Mouse (Mus musculus): ENCODE results near the gene Rrp9. TPM values are rescaled to one million over a fixed set of nuclear protein-coding genes. Genes with fewer than 3 reads are reported as not detected.
A peak's percentile ranks its signal among the peaks of the same experiment; 100 is the strongest.

Gene Rrp9
- polyA plus RNA-seq, 1 experiment: 28.0 TPM

GRCm38 (mm10) chr9:106454888-106455681, 20.7 kb upstream of the Rrp9 start:
- Histone ChIP-seq H3K27ac (ENCODE audit: insufficient read depth, low read length) (peak overlapping the region; percentile 62), H3K4me3 (ENCODE audit: insufficient read depth, low read length) (peak overlapping the region; percentile 80), H3K4me1 (ENCODE audit: control insufficient read depth, insufficient read depth, low read length) (peaks cover 18% of the 10 kb centered on the region)
- TF ChIP-seq POLR2A (IDR thresholded peaks at IDR 0.05; ENCODE audit: low read depth, low read length) (peak; percentile 53), CTCF (IDR thresholded peaks at IDR 0.05; ENCODE audit: borderline replicate concordance, insufficient read depth, low read length) (no peak)

GRCm38 (mm10) chr9:106456325-106457162, 19.2 kb upstream of the Rrp9 start:
- no peak overlapping the region for H3K27ac ChIP-seq (ENCODE audit: insufficient read depth, low read length)
- no peak for TF ChIP-seq POLR2A (IDR thresholded peaks at IDR 0.05; ENCODE audit: low read depth, low read length)
- TF ChIP-seq CTCF (IDR thresholded peaks at IDR 0.05; ENCODE audit: borderline replicate concordance, insufficient read depth, low read length): no peak
- H3K4me3 ChIP-seq (ENCODE audit: insufficient read depth, low read length): peak overlapping the region; percentile 80
- H3K4me1 ChIP-seq (ENCODE audit: control insufficient read depth, insufficient read depth, low read length): peaks cover 5% of the 10 kb centered on the region; the same call in 1 of the 2 replicates

- TF ChIP-seq CTCF (IDR thresholded peaks at IDR 0.05; ENCODE audit: borderline replicate concordance, insufficient read depth, low read length) (no peak), POLR2A (IDR thresholded peaks at IDR 0.05; ENCODE audit: low read depth, low read length) (no peak)
- no peak overlapping the region for H3K4me3 ChIP-seq (ENCODE audit: insufficient read depth, low read length)
These were observed 18.6 kb upstream of the Rrp9 start for GRCm38 (mm10) chr9:106457163-106457559.

GRCm38 (mm10) chr9:106457920-106458319, 17.8 kb upstream of the Rrp9 start:
- TF ChIP-seq POLR2A (IDR thresholded peaks at IDR 0.05; ENCODE audit: low read depth, low read length) (no peak), CTCF (IDR thresholded peaks at IDR 0.05; ENCODE audit: borderline replicate concordance, insufficient read depth, low read length) (no peak)
- H3K4me1 ChIP-seq (ENCODE audit: control insufficient read depth, insufficient read depth, low read length): peaks cover under 1% of the 10 kb centered on the region; the same call in 1 of the 2 replicates
- no peak overlapping the region for H3K27ac ChIP-seq (ENCODE audit: insufficient read depth, low read length)
- no peak overlapping the region for H3K4me3 ChIP-seq (ENCODE audit: insufficient read depth, low read length)

More at GRCm38 (mm10) chr9:106457163-106457559, 18.6 kb upstream of the Rrp9 start:
- Histone ChIP-seq H3K27ac (ENCODE audit: insufficient read depth, low read length) (no peak overlapping the region), H3K4me1 (ENCODE audit: control insufficient read depth, insufficient read depth, low read length) (peaks cover 5% of the 10 kb centered on the region; the same call in 1 of the 2 replicates)

- H3K27ac ChIP-seq (ENCODE audit: insufficient read depth, low read length): no peak overlapping the region
- H3K4me1 ChIP-seq (ENCODE audit: control insufficient read depth, insufficient read depth, low read length): no peaks in the 10 kb centered on the region
- H3K4me3 ChIP-seq (ENCODE audit: insufficient read depth, low read length): no peak overlapping the region
- TF ChIP-seq POLR2A (IDR thresholded peaks at IDR 0.05; ENCODE audit: low read depth, low read length) (no peak), CTCF (IDR thresholded peaks at IDR 0.05; ENCODE audit: borderline replicate concordance, insufficient read depth, low read length) (no peak)
These were observed 15.8 kb upstream of the Rrp9 start for GRCm38 (mm10) chr9:106459946-106460345.

GRCm38 (mm10) chr9:106460401-106461025, 15.2 kb upstream of the Rrp9 start:
- H3K4me1 ChIP-seq (ENCODE audit: control insufficient read depth, insufficient read depth, low read length): no peaks in the 10 kb centered on the region

GRCm38 (mm10) chr9:106461026-106461415, 14.7 kb upstream of the Rrp9 start:
- Histone ChIP-seq H3K4me1 (ENCODE audit: control insufficient read depth, insufficient read depth, low read length) (no peaks in the 10 kb centered on the region), H3K27ac (ENCODE audit: insufficient read depth, low read length) (no peak overlapping the region), H3K4me3 (ENCODE audit: insufficient read depth, low read length) (no peak overlapping the region)
- TF ChIP-seq CTCF (IDR thresholded peaks at IDR 0.05; ENCODE audit: borderline replicate concordance, insufficient read depth, low read length) (no peak), POLR2A (IDR thresholded peaks at IDR 0.05; ENCODE audit: low read depth, low read length) (no peak)

More at GRCm38 (mm10) chr9:106460401-106461025, 15.2 kb upstream of the Rrp9 start:
- TF ChIP-seq CTCF (IDR thresholded peaks at IDR 0.05; ENCODE audit: borderline replicate concordance, insufficient read depth, low read length) (no peak), POLR2A (IDR thresholded peaks at IDR 0.05; ENCODE audit: low read depth, low read length) (no peak)
- Histone ChIP-seq H3K27ac (ENCODE audit: insufficient read depth, low read length) (no peak overlapping the region), H3K4me3 (ENCODE audit: insufficient read depth, low read length) (no peak overlapping the region)

GRCm38 (mm10) chr9:106461641-106462429, 13.9 kb upstream of the Rrp9 start:
- no peaks in the 10 kb centered on the region for H3K4me1 ChIP-seq (ENCODE audit: control insufficient read depth, insufficient read depth, low read length)
- no peak for TF ChIP-seq CTCF (IDR thresholded peaks at IDR 0.05; ENCODE audit: borderline replicate concordance, insufficient read depth, low read length)
- no peak for TF ChIP-seq POLR2A (IDR thresholded peaks at IDR 0.05; ENCODE audit: low read depth, low read length)
- no peak overlapping the region for H3K4me3 ChIP-seq (ENCODE audit: insufficient read depth, low read length)
- H3K27ac ChIP-seq (ENCODE audit: insufficient read depth, low read length): no peak overlapping the region

GRCm38 (mm10) chr9:106462430-106462800, 13.3 kb upstream of the Rrp9 start:
- Histone ChIP-seq H3K4me3 (ENCODE audit: insufficient read depth, low read length) (no peak overlapping the region), H3K4me1 (ENCODE audit: control insufficient read depth, insufficient read depth, low read length) (no peaks in the 10 kb centered on the region), H3K27ac (ENCODE audit: insufficient read depth, low read length) (no peak overlapping the region)
- TF ChIP-seq CTCF (IDR thresholded peaks at IDR 0.05; ENCODE audit: borderline replicate concordance, insufficient read depth, low read length) (no peak), POLR2A (IDR thresholded peaks at IDR 0.05; ENCODE audit: low read depth, low read length) (no peak)
